Mouse (Mus musculus) hindbrain, postnatal 0 days (tissue): ENCODE measurements around the gene Pax8. TPM values are rescaled to one million over a fixed set of nuclear protein-coding genes. Genes with fewer than 3 reads are reported as not detected.

Experiments used
- ATAC-seq: fragments of 200-750 bp; cut with Nextera tagmentation; 2 replicates; pipeline ENCODE4 v1.8.0; 2017; ENCODE audit warnings: mild to moderate bottlenecking, moderate TSS enrichment, moderate library complexity
- DNase-seq: peaks from one replicate; pipeline ENCODE4 v3.0.0-alpha.2; 2015; ENCODE audit warnings: low spot score
- H3K27ac ChIP-seq: fragments of 300-500 bp; sonication (generic); 2 replicates; pipeline ENCODE4 v1.5.1; 2014; ENCODE audit warnings: mild to moderate bottlenecking
- H3K27me3 ChIP-seq: fragments of 300-500 bp; sonication (generic); 2 replicates; pipeline ENCODE4 v1.6.1; 2014; ENCODE audit warnings: low read length, mixed read lengths; ENCODE audit not compliant: insufficient read depth
- H3K36me3 ChIP-seq: fragments of 300-500 bp; sonication (generic); 2 replicates; pipeline ENCODE4 v1.6.1; 2014; ENCODE audit warnings: low read length, mixed read lengths; ENCODE audit not compliant: insufficient read depth
- H3K4me1 ChIP-seq: fragments of 300-500 bp; sonication (generic); 2 replicates; pipeline ENCODE4 v1.6.1; 2014; ENCODE audit warnings: antibody characterized with exemption, low read length, mixed read lengths; ENCODE audit not compliant: insufficient read depth
- H3K4me2 ChIP-seq: fragments of 300-500 bp; sonication (generic); 2 replicates; pipeline ENCODE4 v1.6.1; 2014; ENCODE audit warnings: low read depth, mild to moderate bottlenecking, low read length, moderate library complexity, mixed read lengths
- H3K4me3 ChIP-seq: fragments of 300-500 bp; sonication (generic); 2 replicates; pipeline ENCODE4 v1.5.1; 2014; ENCODE audit warnings: low read length
- H3K9ac ChIP-seq: fragments of 300-500 bp; sonication (generic); replicated peaks from 2 replicates; pipeline ENCODE4 v1.6.1; 2014; ENCODE audit warnings: mild to moderate bottlenecking, low read length, moderate library complexity, mixed read lengths
- H3K9me3 ChIP-seq: fragments of 300-500 bp; sonication (generic); 2 replicates; pipeline ENCODE4 v1.6.1; 2016; ENCODE audit warnings: low read length, mixed read lengths
- CTCF ChIP-seq: IDR thresholded peaks from 2 replicates; pipeline ENCODE4 v1.5.1; 2016; ENCODE audit warnings: antibody characterized with exemption, control low read depth, low read depth
- WGBS: fragments of 180-500 bp; shearing (Covaris S2); extraction: QIAGEN DNeasy Blood & Tissue Kit; methylation state at CpG from one replicate; pipeline ENCODE4 v1.1.7; 2014; 5-methylcytosine and 5-hydroxymethylcytosine counted together
- polyA plus RNA-seq: library from polyadenylated mRNA; unstranded; fragments of >200 nt; fragmentation: Nextera tagmentation; extraction: Ambion mirVana; gene quantifications from 2 replicates; pipeline ENCODE4 v1.2.1, GENCODE M21; 2015
- total RNA-seq: library from RNA; depleted of rRNA; stranded (reverse); fragments of >200 nt; gene quantifications from 2 replicates; pipeline ENCODE4 v1.2.3, GENCODE M21; 2014

Pax8 gene
- total and polyA plus RNA-seq, 2 experiments from 2014 or later: 16.3 to 32.0 TPM

DNA sequence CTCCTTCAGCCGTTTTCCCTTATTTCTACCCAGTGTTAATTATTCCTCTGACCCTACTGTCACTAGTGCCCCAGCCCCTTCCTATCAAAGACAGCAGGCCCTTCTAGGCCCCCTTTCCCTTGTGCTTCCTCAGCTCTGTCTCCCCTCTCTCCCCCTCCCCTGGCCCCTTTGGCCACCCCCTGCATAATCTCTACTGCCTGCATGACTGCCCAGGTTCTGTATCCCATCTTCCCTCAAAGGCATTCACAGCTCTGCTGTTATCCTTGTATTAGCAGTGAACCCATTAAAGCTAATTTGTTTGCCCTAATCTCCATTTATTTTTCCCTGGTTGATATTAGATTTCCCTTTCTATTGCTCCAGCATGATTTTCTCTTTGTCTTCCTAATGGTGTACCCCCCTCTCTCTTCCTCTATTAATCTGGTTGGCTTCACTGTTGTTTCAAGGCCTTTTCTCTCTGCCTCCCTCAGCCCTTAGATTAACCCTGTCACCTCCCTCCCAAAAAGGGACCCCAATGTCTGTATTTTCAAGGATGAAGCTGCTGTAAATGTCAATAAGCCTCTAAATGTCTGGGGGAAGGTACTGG, 20.9 kb downstream of the Pax8 start:
- Histone ChIP-seq H3K36me3 (no peaks in the 10 kb centered on the region), H3K27me3 (no peaks in the 10 kb centered on the region), H3K4me3 (no peak overlapping the region), H3K4me1 (no peaks in the 10 kb centered on the region), H3K4me2 (no peak overlapping the region), H3K9ac (no peak overlapping the region), H3K9me3 (no peaks in the 10 kb centered on the region), H3K27ac (no peak overlapping the region)
- 42% methylated on average over 1 of the region's 1 CpGs for WGBS
- ATAC-seq: no peak
- no peak for DNase-seq
- no peak for TF ChIP-seq CTCF

- no peak overlapping the region for H3K4me3 ChIP-seq
- ATAC-seq (no peak), DNase-seq (no peak)
- H3K9me3 ChIP-seq: no peaks in the 10 kb centered on the region
- H3K36me3 ChIP-seq: no peaks in the 10 kb centered on the region
- H3K9ac ChIP-seq: no peak overlapping the region
- H3K27ac ChIP-seq: no peak overlapping the region
- WGBS: 73% methylated on average over 5 of the region's 5 CpGs
- no peaks in the 10 kb centered on the region for H3K27me3 ChIP-seq
- H3K4me2 ChIP-seq: no peak overlapping the region
- H3K4me1 ChIP-seq: no peaks in the 10 kb centered on the region
- TF ChIP-seq CTCF: no peak
Observed at GRCm38 (mm10) chr2:24453206-24453605, 22.2 kb downstream of the Pax8 start.

- ATAC-seq: no peak
- 79% methylated on average over 4 of the region's 4 CpGs for WGBS
- no peaks in the 10 kb centered on the region for H3K27me3 ChIP-seq
- no peaks in the 10 kb centered on the region for H3K9me3 ChIP-seq
- H3K4me1 ChIP-seq: no peaks in the 10 kb centered on the region
- H3K4me3 ChIP-seq: no peak overlapping the region
- no peak overlapping the region for H3K4me2 ChIP-seq
- no peak overlapping the region for H3K9ac ChIP-seq
- DNase-seq: no peak
- no peaks in the 10 kb centered on the region for H3K36me3 ChIP-seq
- no peak overlapping the region for H3K27ac ChIP-seq
- TF ChIP-seq CTCF: no peak
Observed at GRCm38 (mm10) chr2:24449111-24449510, 26.3 kb downstream of the Pax8 start.

DNA sequence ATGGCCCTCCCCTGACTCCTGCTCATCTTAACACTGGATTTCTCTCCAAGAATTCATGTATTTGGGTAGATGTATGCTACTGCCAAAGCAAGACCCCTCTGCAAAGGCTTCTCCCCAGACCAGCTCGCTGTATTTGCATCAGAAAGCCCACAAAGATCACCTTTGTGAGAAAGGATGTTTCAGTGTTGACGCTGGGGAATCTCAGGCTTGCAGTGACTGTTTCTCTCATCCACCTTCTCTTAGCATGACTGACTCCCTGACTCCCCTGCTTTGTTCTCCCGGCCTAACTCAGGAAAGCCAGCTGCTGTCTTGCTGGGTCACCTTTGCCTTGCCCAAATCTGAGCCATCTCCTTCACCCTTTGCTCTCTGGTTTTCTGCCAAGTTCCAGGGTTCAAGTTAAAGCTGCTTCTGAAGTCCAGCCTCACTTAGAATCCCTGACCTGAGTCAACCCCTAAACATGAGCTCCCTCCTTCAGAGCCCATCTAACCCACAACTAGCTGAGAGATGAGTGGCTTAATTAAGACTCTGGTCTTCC, 32.1 kb downstream of the Pax8 start:
- no peaks in the 10 kb centered on the region for H3K4me1 ChIP-seq
- 48% methylated on average over 3 of the region's 3 CpGs for WGBS
- DNase-seq (no peak), ATAC-seq (no peak)
- no peak for TF ChIP-seq CTCF
- H3K9me3 ChIP-seq: no peaks in the 10 kb centered on the region
- H3K36me3 ChIP-seq: no peaks in the 10 kb centered on the region
- no peak overlapping the region for H3K4me2 ChIP-seq
- H3K4me3 ChIP-seq: no peak overlapping the region
- H3K9ac ChIP-seq: no peak overlapping the region
- no peaks in the 10 kb centered on the region for H3K27me3 ChIP-seq
- H3K27ac ChIP-seq: no peak overlapping the region

DNA sequence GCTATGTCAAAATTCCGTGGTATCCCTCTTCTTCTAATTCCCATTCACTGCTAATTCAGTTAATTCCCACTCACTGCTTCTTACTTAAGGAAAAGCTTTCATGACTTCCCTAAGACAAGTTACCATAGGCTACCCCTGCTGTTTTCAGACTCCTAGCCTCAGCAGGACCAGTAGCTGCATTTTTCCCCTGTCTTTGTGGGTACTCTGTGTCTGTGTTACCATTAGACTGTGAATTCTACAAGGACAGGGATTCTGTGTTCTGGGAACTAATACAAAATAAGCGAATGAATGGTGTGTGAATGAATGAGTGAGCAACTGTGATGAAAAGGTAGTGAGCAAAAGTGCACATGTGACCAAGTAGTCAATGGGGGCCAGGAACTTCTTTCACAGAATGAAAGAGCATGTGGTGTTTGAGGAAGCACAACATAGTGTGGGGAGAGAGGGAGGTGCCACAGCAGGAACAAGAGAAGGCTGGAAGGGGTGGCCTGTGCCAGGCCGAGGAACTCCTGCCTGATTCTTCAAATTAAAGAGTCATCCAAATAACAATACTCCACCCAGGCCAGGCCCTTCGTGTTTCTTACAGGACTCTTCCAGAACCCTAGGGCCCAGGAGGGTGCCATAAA, 33.0 kb downstream of the Pax8 start:
- H3K4me3 ChIP-seq: no peak overlapping the region
- H3K27ac ChIP-seq: no peak overlapping the region
- H3K9ac ChIP-seq: no peak overlapping the region
- ATAC-seq (no peak), DNase-seq (no peak)
- no peaks in the 10 kb centered on the region for H3K36me3 ChIP-seq
- H3K9me3 ChIP-seq: no peaks in the 10 kb centered on the region
- no peak for TF ChIP-seq CTCF
- no peak overlapping the region for H3K4me2 ChIP-seq
- no peaks in the 10 kb centered on the region for H3K4me1 ChIP-seq
- WGBS: 64% methylated on average over 4 of the region's 4 CpGs
- H3K27me3 ChIP-seq: no peaks in the 10 kb centered on the region

DNA sequence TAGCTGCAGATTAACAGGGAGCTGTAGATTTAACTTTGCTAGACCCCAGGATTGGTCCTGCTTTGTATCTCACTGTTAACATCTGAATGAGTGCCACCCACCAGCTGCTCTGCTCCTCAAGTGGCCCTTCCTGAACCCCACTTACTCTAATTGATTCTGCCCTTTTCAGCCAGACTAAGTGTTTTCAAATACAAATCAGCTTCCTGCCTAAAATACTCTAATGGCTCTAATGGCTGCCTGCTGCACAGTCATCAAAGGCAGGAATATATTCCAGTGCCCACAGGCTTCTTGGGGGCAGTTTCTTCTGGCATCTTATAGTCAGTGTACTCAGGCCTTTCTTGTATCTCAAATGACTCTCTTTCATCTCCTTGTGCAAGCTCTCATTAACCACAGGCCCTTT, 33.5 kb downstream of the Pax8 start:
- no peak for TF ChIP-seq CTCF
- Histone ChIP-seq H3K4me2 (no peak overlapping the region), H3K9ac (no peak overlapping the region), H3K4me3 (no peak overlapping the region), H3K4me1 (no peaks in the 10 kb centered on the region), H3K27ac (no peak overlapping the region), H3K36me3 (no peaks in the 10 kb centered on the region), H3K27me3 (no peaks in the 10 kb centered on the region), H3K9me3 (no peaks in the 10 kb centered on the region)
- no peak for ATAC-seq
- no peak for DNase-seq

GRCm38 (mm10) chr2:24440056-24440455, 35.3 kb downstream of the Pax8 start:
- DNase-seq (no peak), ATAC-seq (no peak)
- Histone ChIP-seq H3K27me3 (no peaks in the 10 kb centered on the region), H3K9me3 (no peaks in the 10 kb centered on the region), H3K36me3 (no peaks in the 10 kb centered on the region), H3K4me1 (no peaks in the 10 kb centered on the region), H3K4me2 (no peak overlapping the region), H3K9ac (no peak overlapping the region), H3K27ac (no peak overlapping the region), H3K4me3 (no peak overlapping the region)
- WGBS: 80% methylated on average over 2 of the region's 2 CpGs
- no peak for TF ChIP-seq CTCF
